Mouse (Mus musculus) cortical plate, adult 2 months (tissue): ENCODE measurements at regions not wholly inside any gene's neighbourhood (a gene's known extent, or its start where the extent isn't known, plus 50 kb on each side); places are given as distances from the start of the nearest gene placed in this dataset.
A peak's percentile ranks its signal among the peaks of the same experiment; 100 is the strongest.

Experiments
- H3K27ac ChIP-seq: fragments of 200-500 bp; 2 replicates; pipeline ENCODE4 v1.5.1; 2012; ENCODE audit warnings: low read length, control low read depth, inconsistent platforms; ENCODE audit not compliant: insufficient read depth
- H3K4me1 ChIP-seq: fragments of 200-500 bp; 2 replicates; pipeline ENCODE4 v1.6.1; 2011; ENCODE audit warnings: low read length; ENCODE audit not compliant: control insufficient read depth, insufficient read depth
- H3K4me3 ChIP-seq: fragments of 200-500 bp; 2 replicates; pipeline ENCODE4 v1.5.1; 2011; ENCODE audit warnings: mild to moderate bottlenecking, low read length, control low read depth; ENCODE audit not compliant: insufficient read depth
- CTCF ChIP-seq: fragments of 200-500 bp; IDR thresholded peaks from 2 replicates; pipeline ENCODE4 v1.5.1; 2011; ENCODE audit warnings: mild to moderate bottlenecking, control low read depth, low read length; ENCODE audit not compliant: insufficient read depth; ENCODE audit errors: extremely low read depth
- POLR2A ChIP-seq: fragments of 200-500 bp; IDR thresholded peaks from 2 replicates; pipeline ENCODE4 v1.6.1; 2011; ENCODE audit warnings: mild to moderate bottlenecking, low read length, control low read depth; ENCODE audit not compliant: insufficient read depth; ENCODE audit errors: extremely low read depth

GRCm38 (mm10) chr11:52519877-52520276 lies 123.6 kb downstream of the 9530068E07Rik start:
- Histone ChIP-seq H3K4me1 (no peaks in the 10 kb centered on the region), H3K27ac (no peak overlapping the region), H3K4me3 (no peak overlapping the region)
- TF ChIP-seq POLR2A = no peak
- TF ChIP-seq CTCF = no peak

- no peak overlapping the region for H3K27ac ChIP-seq
- TF ChIP-seq POLR2A = no peak
- peak; percentile 74 for TF ChIP-seq CTCF
- peaks cover 2% of the 10 kb centered on the region for H3K4me1 ChIP-seq
- H3K4me3 ChIP-seq = no peak overlapping the region
These were observed 125.7 kb downstream of the 9530068E07Rik start for GRCm38 (mm10) chr11:52521879-52522278.

- TF ChIP-seq CTCF (no peak), POLR2A (no peak)
- peaks cover 2% of the 10 kb centered on the region for H3K4me1 ChIP-seq
- H3K27ac ChIP-seq = no peak overlapping the region
- H3K4me3 ChIP-seq = no peak overlapping the region
These were observed 126.2 kb downstream of the 9530068E07Rik start for GRCm38 (mm10) chr11:52522384-52522783.

GRCm38 (mm10) chr11:52523191-52523590 lies 127.0 kb downstream of the 9530068E07Rik start:
- TF ChIP-seq CTCF (no peak), POLR2A (no peak)
- H3K4me1 ChIP-seq = peaks cover 2% of the 10 kb centered on the region
- no peak overlapping the region for H3K27ac ChIP-seq
- no peak overlapping the region for H3K4me3 ChIP-seq

- Histone ChIP-seq H3K27ac (no peak overlapping the region), H3K4me3 (no peak overlapping the region), H3K4me1 (peaks cover 2% of the 10 kb centered on the region)
- TF ChIP-seq CTCF = no peak
- TF ChIP-seq POLR2A = no peak
These were observed 127.4 kb downstream of the 9530068E07Rik start for GRCm38 (mm10) chr11:52523671-52524070.

GRCm38 (mm10) chr11:52525446-52525845 lies 129.2 kb downstream of the 9530068E07Rik start:
- Histone ChIP-seq H3K27ac (no peak overlapping the region), H3K4me1 (peaks cover 2% of the 10 kb centered on the region), H3K4me3 (no peak overlapping the region)
- no peak for TF ChIP-seq POLR2A
- TF ChIP-seq CTCF = no peak

- Histone ChIP-seq H3K4me3 (no peak overlapping the region), H3K27ac (no peak overlapping the region), H3K4me1 (peaks cover 2% of the 10 kb centered on the region)
- TF ChIP-seq POLR2A = no peak
- no peak for TF ChIP-seq CTCF
These were observed 130.1 kb downstream of the 9530068E07Rik start for GRCm38 (mm10) chr11:52526306-52526705.

- no peak overlapping the region for H3K4me3 ChIP-seq
- no peak overlapping the region for H3K27ac ChIP-seq
- TF ChIP-seq POLR2A = no peak
- TF ChIP-seq CTCF = no peak
- H3K4me1 ChIP-seq = peaks cover 11% of the 10 kb centered on the region
These were observed 137.2 kb downstream of the 9530068E07Rik start for GRCm38 (mm10) chr11:52533379-52533778.

GRCm38 (mm10) chr11:52534586-52534985 lies 138.4 kb downstream of the 9530068E07Rik start:
- H3K4me3 ChIP-seq = peak overlapping the region; percentile 14; the same call in 1 of the 2 replicates
- peaks cover 11% of the 10 kb centered on the region for H3K4me1 ChIP-seq
- TF ChIP-seq POLR2A (no peak), CTCF (no peak)
- H3K27ac ChIP-seq = no peak overlapping the region

GRCm38 (mm10) chr11:52536211-52536610 lies 140.0 kb downstream of the 9530068E07Rik start:
- Histone ChIP-seq H3K4me1 (peaks cover 11% of the 10 kb centered on the region), H3K4me3 (no peak overlapping the region), H3K27ac (peak overlapping the region; percentile 83; the same call in 1 of the 2 replicates)
- TF ChIP-seq CTCF (no peak), POLR2A (no peak)
